Mouse (Mus musculus) liver, adult 2 months (tissue): ENCODE measurements around the gene Cers1.

Experiments used
- CTCF ChIP-seq: fragments of 200-500 bp; IDR thresholded peaks from 2 replicates; pipeline ENCODE4 v1.5.1; 2011; ENCODE audit warnings: low read depth, low read length, control low read depth
- POLR2A ChIP-seq: fragments of 200-500 bp; IDR thresholded peaks from 2 replicates; pipeline ENCODE4 v1.6.1; 2011; ENCODE audit warnings: low read length, control low read depth; ENCODE audit not compliant: insufficient read depth; ENCODE audit errors: extremely low read depth

DNA sequence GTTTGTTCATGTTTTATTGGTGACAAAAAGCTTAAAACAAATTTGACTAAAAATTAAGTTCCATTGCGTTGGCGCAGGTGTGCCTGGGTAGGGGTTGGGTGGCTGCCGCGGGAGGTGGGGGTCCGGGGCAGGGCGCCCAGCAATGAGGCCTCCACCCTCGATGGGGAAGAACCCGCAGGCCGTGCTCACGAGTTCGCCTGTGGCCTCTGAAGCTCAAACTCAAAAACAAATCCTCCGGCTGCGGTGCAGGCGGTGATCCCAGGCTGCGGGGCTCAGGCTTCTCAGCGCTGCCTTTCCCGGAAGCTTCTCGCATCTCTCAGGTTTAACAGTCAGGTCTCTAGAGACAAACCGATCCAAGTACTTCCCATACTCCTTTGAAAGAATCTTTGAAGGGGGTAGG lies 16.0 kb downstream of the Cers1 start:
- TF ChIP-seq CTCF: no peak
- TF ChIP-seq POLR2A: no peak
